Mouse (Mus musculus) layer of hippocampus, postnatal 25 days (tissue): ENCODE measurements around the gene H2afv. TPM values are rescaled to one million over a fixed set of nuclear protein-coding genes. Genes with fewer than 3 reads are reported as not detected.

Source experiments
- DNase-seq, 2 experiments: peaks; one replicate each; pipeline ENCODE4 v3.0.0; 2022; ENCODE audit warnings: mixed read lengths in 2 of 2, low spot score in 1 of 2; ENCODE audit errors: extremely low spot score in 1 of 2
- total RNA-seq, 2 experiments: library from RNA; stranded (reverse); gene quantifications; 2 replicates each; pipeline ENCODE4 v1.2.3; 2021

The H2afv gene
- 10 to 100 TPM; 40.9 to 42.0 TPM for total RNA-seq

DNA sequence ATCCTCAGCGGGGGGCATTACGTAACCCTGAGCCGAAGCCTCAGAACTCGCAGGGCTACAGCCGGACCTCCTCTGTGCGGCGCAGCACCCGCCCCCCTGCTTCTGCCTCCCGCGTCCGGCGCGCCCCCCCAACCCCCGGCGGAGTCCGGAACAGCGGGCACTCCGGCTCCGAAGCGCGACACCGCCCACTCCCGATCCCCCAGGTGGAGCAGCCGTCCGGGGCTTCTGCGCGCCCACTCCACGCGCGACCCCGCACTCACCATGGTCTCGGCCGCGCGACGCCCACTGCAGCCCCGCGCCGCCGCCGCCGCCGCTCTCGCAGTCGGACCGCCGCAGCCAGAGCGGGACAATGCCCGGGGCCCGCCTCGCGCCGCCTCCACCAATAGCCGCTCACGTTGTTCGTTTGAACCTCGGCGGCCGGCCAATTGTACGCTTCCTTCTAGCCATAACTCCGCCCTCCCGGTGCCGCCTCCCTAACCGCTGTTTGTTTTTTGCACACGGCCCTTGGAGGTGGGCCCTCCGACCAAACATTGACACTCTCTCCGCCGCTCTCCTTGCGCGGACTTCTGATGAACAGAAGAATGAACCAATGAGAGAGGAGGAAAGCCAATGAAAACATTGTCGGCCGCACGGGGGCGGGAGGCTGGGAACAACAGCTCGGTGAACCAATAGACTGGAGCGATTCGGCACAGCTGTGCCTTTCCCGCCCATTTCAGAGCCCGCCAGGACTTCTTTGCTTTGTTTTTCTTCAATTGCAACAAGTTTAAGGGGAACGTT is at the start of gene H2afv:
Gene H2afv (minus strand): TSS at position 367 of the 777 bp plus-strand sequence.
- peak; percentile 96 to 99 for DNase-seq

DNA sequence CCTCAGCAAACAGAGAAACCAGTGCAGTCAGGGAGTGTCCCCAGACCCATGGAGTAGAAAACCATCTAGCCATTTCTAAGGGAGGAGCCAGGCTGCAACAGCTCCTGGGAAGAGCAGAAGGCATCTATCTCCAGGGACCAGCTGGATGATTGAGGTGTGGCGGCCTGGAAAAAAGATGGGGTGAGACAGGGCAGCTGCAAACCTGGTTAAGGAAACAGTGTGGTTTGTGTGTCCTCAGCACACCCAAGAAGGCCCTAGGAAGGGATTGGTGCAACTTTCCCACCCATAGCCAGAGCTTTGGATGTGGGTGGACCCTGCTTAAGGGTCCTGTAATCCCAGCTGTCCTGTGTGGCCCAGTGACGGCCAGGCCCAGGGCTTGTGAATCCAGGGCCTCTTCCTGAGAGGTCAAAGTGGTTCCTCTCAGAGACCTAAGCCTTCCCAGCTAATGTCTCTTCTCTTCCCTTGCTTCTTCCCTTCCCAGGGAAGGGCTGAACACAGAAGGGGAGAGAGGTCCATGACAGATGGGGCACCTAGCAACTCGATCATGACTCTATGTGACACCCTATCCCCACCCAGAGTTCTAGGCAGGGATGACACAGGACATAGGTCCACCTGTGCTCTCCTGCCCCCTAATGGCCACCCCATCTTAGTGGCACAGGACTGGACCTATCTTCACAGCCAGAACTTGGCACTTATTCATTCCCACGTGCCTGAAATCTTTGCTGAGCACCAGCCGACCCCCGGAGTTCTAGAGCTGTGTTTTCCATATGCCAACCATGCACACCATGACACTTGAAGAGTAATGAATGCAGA is 45.7 kb upstream of the H2afv start:
- peak in 1 of 2 experiments; percentile 16 for DNase-seq

DNA sequence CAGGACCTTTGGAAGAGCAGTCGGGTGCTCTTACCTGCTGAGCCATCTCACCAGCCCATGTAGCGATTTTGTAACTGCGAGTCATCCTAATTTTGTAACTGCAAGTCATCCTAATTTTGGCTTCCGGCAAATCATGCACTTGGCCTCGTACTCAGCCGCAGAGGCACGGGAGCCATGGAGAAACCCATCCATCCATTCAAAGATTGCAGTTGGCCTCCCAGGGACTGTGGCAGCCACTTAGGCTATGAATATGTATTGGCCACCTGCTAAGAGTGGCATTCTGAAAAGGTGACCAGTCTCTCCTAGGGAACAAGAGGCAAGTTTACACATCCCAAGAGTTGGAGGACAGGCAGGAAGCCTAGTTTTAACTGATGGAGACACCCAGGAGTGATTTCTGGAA is 45.0 kb upstream of the H2afv start:
- no peak for DNase-seq

DNA sequence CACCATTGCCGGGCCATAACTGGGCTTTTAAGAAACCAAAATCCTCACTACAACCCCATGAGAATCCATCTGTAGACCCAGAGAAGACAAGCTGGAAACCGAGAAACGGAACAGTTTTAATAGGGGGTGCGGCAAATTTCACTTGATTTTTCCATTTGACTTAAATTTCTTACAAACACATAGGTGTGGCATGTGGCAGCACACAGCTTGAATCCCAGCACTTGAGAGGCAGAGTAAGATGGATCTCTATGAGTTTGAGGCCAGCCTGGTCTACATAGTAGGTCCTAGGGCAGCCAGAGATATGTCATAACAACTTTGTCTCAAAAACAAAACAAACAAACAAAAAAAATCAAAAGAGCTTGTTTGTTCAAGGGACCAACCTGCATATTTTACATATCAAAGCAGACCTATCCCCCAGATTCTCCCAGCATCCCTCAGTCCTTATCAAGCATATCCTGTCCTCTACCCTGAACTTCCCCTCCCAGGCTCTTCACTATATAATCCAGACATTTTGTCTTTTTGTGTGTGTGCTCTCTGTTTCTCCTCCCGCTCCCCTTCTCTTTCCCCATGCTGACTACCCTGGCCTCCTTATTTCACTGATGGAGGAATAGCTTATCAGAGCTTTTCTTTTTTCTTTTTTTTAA is 43.9 kb upstream of the H2afv start:
- no peak for DNase-seq

DNA sequence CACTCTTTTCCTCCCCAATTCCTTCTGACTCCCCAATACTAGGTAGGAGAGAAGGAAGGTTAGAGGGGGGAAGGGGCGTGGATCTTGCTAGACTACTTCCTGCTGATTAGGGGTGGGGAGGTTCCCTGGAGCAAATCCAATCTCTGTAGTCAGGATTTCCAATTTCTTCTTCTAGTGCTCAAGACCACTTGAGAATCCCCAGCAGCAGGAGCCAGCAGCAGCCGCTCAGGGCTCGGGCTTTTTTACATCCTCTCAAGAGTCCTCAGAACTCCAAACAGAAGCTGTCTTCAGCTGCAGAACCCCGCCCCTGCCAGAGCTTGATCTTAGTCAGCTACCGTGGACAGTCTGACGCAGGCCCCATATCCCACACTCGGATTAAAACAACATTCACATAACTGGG is 43.3 kb upstream of the H2afv start:
- DNase-seq, result no peak

DNA sequence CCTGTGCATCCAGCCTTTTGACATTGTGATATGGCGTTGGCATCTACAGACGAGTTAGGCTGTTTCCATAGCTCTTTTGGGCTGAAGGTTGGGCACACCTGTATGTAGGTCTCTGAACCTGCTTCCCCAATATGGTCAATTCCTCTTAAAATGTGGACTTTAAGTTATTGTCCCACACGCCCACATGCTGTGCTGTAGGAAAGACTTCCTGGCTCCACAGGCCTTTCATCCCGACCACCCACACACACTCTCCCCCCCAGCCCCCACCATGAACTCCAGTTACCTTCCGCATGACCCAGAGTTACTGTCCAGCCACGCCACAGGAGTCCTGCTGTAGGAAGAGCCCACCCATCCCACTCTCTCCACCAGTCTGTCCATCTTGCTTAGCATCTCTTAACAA is 42.7 kb upstream of the H2afv start:
- no peak for DNase-seq

DNA sequence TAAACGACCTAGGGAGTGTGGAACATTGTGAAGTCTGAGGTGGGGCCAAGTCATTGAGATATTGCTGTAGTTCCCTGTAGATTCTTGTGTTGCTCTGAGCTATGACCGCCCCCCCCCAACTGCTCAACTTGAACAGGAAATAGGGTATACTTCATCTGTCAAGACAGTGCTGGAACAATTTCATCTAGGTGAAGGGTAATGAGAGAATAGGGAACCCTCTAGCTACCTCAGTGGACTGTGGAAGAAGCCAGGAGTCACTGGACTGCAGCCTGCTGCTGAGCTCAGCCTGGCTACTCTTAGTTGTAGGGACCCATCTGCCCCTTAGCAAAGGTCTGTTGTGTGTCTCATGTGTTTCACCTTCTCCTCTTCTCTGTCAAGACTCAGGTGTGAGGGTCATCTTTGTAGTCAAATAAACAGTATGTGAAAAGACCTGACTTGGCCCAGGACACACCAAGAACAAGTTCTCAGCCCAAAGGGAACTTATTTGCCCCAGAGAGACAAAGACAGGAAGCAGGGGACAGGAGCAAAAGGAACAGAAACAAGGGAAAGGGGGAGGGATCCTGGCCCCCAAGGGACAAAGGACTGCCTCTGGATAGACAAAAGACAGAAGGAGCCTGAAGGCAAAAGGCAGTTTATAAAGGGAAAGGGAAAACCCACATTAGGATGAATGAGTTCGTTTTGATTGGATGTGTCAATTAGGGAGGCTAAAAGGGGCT is 40.2 kb upstream of the H2afv start:
- no peak for DNase-seq

DNA sequence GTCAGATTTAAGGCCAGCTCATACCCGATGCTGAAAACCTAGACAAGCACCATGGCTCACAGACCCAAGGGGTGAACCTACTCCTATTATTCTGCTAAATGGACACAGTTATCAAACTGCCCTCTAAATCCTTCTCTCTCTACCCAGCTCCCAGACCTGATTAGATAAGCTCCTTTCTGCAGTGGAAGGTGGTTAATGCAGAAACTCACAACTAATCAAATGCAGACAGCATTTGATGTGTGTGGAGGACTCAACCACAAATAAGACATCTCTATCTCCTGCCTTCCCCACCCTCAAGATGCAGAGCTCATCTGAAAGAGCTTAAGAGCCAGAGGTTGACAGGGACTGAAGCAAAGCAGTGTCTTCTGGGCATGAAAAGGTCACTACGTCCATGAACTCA is 38.9 kb upstream of the H2afv start:
- DNase-seq, result no peak

DNA sequence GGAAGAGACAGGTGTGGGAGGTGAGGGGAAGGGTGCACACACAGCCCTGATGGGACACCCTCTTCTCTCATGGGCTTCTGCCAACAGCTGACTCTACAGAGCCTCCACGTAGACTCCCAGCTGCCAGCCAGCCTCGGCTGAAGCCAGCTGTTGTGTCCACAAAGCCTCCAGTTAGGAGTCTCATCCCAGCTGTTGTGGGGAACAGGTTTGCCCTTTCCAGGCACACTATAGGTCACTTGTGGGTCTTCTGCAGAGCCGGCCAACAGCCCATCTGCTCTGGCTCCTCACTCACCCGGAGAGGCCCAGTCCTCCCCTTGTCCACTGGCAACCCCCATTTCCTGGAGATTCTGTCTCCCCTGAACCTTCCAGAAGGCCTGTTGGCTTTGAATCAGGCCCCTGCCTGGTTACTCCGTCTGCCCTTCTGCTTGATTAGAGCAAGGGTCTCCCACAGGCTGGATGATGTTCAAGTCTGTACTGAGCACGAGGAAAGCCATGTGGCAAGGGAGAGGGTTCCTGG is 37.5 kb upstream of the H2afv start:
- no peak for DNase-seq

DNA sequence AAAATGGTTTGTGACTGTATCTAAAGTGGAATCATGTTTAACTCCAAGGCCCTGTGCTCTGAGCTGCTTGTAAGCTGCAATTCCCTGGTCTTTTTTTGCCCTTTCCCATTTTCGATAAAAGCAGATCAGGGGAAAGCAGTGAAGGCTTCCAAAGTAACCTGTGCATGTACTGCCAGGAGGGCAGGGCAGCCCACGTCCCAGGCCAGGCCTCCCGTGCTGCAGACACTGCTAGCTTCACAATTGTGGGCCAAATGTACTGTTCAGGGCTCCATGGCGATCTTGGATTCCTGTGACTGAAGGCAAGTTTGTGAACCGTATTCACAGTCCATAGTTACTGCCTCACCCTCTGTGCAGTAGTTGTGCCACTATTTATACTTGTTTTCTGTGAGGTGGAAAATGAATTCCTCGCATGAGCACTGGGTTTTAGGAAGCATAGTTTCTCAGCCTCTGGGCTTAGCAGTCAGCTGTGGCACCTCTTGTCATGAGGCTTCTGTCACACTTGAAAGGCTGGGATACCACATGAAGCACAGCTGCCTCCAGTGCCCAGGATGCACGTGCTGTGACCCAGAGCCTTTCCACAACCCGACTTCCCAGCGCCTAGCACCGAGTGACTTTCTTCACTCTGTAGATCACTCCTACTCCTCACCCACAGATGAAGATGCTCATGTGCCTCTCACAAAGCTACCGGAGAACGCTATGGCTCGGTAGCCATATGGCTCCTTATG is 36.6 kb upstream of the H2afv start:
- no peak for DNase-seq

DNA sequence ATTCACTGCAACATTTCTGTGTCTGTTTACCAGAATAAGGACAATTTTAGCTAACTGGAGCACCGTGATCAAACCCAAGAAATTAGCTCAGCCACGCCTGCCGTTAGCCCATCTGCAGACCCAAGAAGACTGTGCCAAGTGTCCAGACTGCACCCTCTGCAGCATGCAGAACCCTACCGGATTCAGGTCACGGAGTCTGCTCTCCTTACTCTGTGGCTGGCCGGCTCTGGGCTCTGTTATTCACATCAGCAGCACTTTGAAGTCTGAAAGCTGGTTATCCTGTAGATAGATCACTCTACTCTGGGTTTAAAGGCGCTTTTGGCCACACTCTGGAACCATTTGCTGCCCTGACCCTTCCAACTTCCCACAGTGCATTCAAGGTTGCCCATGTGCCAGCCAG is 35.9 kb upstream of the H2afv start:
- DNase-seq, result no peak

DNA sequence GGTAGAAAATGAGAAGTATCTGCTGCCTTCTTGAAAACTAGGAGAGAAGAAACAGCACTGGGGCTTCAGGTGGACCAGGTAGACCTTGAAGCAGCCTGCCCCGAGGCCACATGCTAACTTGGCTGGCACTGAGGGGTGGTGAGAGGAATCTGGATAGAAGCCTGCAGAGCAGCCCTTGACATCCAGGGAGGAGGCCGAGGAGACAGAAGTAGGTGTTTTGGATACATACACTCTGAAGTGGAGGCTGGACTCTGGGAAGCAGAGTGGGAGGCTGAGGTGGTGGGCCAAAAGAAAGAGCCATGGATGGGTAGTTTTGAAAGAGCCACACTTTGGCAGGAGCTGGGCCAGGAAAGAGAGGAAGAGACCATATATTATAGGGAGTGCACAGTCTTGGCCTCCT is 35.0 kb upstream of the H2afv start:
- no peak for DNase-seq

DNA sequence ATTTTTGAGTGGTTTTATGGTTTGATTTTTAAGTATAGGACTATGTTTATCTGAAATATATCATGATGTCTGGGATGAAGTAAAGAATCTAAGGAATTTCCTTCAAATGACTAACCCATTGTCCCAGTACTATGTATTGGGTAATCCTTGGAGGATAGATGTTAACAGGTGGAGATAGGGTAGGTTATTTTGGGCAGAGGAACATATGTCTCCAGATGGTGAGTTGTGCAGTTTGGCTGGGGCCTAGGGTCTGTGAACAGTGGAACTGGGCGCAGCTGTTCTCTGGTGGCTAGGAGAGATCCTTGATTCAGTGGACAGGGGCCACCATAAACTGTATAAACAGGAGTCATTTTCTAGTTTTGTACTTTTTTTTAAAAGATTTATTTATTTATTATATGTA is 33.1 kb upstream of the H2afv start:
- no peak for DNase-seq

DNA sequence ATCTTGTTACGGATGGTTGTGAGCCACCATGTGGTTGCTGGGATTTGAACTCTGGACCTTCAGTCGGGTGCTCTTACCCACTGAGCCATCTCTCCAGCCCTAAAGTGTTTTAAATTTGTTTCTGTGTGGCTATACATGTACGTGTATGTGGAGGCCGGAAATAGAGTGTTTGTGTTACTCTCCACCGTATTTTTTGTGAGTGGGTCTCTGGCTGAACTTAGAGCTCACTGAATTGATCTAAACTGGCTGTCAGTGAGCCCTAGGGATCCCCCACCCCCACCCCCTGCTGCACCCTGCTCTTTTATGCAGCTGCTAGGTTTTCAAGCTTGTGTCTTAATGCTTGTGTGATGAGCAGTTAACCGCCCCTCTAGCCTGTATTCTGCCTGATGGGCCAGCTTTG is 32.6 kb upstream of the H2afv start:
- DNase-seq, result no peak

DNA sequence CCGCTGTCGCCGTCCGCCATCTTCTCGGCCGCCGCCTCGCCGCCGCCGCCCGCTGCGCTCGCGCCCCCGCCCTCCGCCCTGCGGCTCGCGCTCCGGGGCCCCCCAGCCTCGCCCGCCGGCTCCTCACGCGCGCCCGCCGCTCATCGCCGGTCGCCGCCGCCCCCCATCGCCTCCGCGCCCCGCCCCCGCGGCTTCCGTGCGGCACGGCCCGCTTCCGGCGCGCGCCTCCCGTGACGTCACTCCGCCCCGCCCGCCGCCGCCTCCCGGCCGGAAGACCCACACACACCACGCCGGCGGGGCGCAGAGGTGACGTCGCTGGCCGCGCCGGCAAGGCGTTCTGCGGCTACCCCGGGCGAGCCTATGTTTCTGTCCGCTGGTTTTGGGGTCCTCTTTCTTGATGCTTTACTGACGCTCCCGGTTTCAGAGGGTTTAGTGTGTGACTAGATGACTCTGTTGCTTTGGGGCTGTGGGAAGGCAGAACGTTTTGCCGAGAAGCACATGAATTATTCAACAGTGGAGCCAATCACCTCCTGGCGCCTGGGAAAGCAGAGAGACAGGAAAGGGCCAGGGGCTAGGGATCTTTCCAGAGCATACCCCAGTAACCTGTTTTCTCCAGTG is 31.7 kb upstream of the H2afv start, which contains the start of gene Purb:
Gene Purb (minus strand): TSS at position 51 of the 618 bp plus-strand sequence.
- peak; percentile 92 for DNase-seq

DNA sequence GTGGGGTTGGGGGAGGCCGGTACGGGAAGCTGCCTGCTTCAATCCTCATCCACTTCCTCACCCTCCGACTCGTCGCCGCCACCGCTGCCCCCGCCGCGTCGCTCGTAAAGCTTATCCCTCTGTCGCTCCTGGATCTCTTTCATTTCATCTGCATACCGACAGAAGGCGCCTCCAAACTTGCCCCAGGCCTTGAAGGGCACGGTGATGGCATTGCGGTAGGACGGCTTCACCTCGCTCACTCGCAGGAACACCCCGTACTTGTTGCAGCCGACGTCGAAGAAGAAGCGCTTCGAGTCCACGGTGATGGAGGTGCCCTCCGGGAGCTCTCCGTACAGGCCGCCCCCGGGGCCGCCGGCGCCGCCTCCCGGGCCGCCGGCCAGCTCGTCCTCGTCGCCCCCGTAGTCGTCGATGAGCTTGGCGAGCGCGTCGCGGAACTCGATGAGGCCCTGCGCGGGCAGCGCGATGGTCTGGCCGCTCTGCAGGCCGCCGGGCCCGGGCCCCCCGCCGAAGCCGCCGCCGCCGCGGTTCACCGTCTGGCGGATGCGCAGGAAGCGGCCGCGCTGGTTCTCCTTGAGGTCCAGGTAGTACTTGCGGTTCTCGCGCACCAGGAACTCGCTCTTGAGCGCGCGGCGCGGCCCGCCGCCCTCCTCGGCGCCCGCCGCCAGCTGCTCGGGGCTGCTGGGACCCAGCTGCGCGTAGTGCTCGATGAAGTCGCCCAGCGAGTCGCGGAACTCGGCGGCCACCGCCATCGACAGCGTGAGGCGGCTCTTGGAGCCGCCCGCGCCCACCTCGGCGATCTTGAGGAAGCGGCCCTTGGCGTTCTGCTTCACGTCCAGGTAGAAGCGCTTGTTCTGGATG is 30.9 kb upstream of the H2afv start:
- DNase-seq, result peak; percentile 33 to 42

DNA sequence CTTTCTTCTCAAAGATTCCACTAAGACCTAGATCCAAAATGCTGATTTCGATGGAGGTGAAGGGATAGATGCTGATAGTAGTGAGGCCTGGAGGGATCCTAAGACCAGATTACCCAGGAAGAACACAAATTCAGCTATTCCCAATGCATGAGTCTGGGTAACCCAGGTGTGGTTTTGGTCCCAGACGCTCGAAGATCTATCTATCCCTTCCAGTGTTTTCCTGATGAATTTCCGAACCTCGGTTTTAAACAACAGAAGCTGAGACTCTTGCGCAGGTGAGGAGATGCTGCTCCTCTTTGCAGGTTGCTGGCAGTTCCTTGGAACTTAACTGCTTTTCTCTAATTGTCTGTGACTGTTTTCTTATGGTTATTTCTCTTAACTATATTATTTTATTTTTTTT is 30.1 kb upstream of the H2afv start:
- DNase-seq, result no peak

DNA sequence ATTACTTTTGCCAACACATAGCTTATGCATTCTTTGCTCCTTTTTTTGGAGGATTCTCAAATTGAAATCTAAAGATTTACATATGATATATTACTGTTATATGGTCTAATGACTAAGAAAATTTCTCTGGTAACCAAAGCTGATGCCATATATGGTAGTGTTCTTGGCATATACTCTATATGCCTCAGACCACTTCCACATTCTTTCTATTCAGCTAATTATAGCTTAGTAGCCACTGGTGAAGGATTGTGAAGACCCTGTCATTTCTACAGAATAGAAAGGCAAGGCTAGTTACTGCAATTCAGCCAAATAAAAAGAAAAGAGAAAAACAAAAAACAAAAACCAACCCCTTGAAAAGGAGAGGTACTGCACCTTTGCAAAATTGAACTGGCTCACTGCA is 27.8 kb upstream of the H2afv start:
- DNase-seq, result no peak
